In genomic region chr10:116319246-116319645, GRCm38 (mm10) we compare ENCODE assay signal across 8 mouse cellular contexts. TPM values are rescaled to one million over a fixed set of nuclear protein-coding genes. Genes with fewer than 3 reads are reported as not detected.
DNase-seq lines count a peak whose midpoint lies in the region; ATAC-seq and TF ChIP-seq lines count a peak whose summit lies in the region.

No protein-coding gene starts in this region.

- no peak overlapping the region for H3K9ac ChIP-seq in CH12.LX (ENCODE audit: insufficient read depth, low read depth)
- no peak overlapping the region for H3K9ac ChIP-seq in kidney, postnatal 0 days (ENCODE audit: low read depth, low read length)
- H3K9ac ChIP-seq in limb, embryonic 15.5 days: no peak overlapping the region

- no peak overlapping the region for H3K4me2 ChIP-seq in CH12.LX (ENCODE audit: insufficient read depth, low read depth, poor library complexity, severe bottlenecking)
- H3K4me2 ChIP-seq in kidney, postnatal 0 days (ENCODE audit: low read length): no peak overlapping the region
- peak overlapping the region; percentile 36 for H3K4me2 ChIP-seq in limb, embryonic 15.5 days

- TF ChIP-seq CTCF in CH12.LX (conservative IDR thresholded peaks at IDR 0.05 in 1 of 2, IDR thresholded peaks at IDR 0.05 in 1 of 2; ENCODE audit: low read depth in 2 of 2, low read length in 2 of 2): peak; percentile 84 to 91
- TF ChIP-seq CTCF in kidney, postnatal 0 days (IDR thresholded peaks at IDR 0.05; ENCODE audit: low read depth): peak; percentile 93

- no peak for TF ChIP-seq EP300 in CH12.LX (IDR thresholded peaks at IDR 0.05; ENCODE audit: low read length)

- no peaks in the 10 kb centered on the region for H3K9me3 ChIP-seq in CH12.LX (replicated peaks; ENCODE audit: low read length)
- no peaks in the 10 kb centered on the region for H3K9me3 ChIP-seq in embryonic facial prominence, embryonic 10.5 days
- no peaks in the 10 kb centered on the region for H3K9me3 ChIP-seq in kidney, postnatal 0 days (replicated peaks; ENCODE audit: low read length)
- no peaks in the 10 kb centered on the region for H3K9me3 ChIP-seq in limb, embryonic 15.5 days

- no peaks in the 10 kb centered on the region for H3K4me1 ChIP-seq in CH12.LX (ENCODE audit: control insufficient read depth in 1 of 2, insufficient read depth in 2 of 2)
- 0 out of 2 replicates have a peak, but pooled peaks cover 2% of the 10 kb centered on the region for H3K4me1 ChIP-seq in embryonic facial prominence, embryonic 10.5 days
- no peaks in the 10 kb centered on the region for H3K4me1 ChIP-seq in kidney, postnatal 0 days (replicated peaks; ENCODE audit: insufficient read depth, low read length)
- H3K4me1 ChIP-seq in limb, embryonic 15.5 days: no peaks in the 10 kb centered on the region

- no peaks in the 10 kb centered on the region for H3K36me3 ChIP-seq in CH12.LX (replicated peaks in 1 of 2; ENCODE audit: control insufficient read depth in 1 of 2, insufficient read depth in 1 of 2, low read length in 1 of 2)
- no peaks in the 10 kb centered on the region for H3K36me3 ChIP-seq in embryonic facial prominence, embryonic 10.5 days (replicated peaks)
- H3K36me3 ChIP-seq in kidney, postnatal 0 days (ENCODE audit: insufficient read depth, low read length): no peaks in the 10 kb centered on the region
- H3K36me3 ChIP-seq in limb, embryonic 15.5 days: no peaks in the 10 kb centered on the region

- H3K79me2 ChIP-seq in CH12.LX (replicated peaks; ENCODE audit: control insufficient read depth, extremely low read depth, insufficient read depth, poor library complexity, severe bottlenecking): no peaks in the 10 kb centered on the region

- TF ChIP-seq RAD21 in CH12.LX (IDR thresholded peaks at IDR 0.05; ENCODE audit: low read depth, low read length): peak; percentile 58

- 21% methylated on average over 12 of the region's 12 CpGs for WGBS in embryonic facial prominence, embryonic 10.5 days
- WGBS in kidney, postnatal 0 days: 21% methylated on average over 12 of the region's 12 CpGs
- WGBS in limb, embryonic 15.5 days: 20% methylated on average over 12 of the region's 12 CpGs

- in situ Hi-C loops in CH12.LX (cut with MboI; ENCODE audit: low pct_ligation_motif_present, low pct_unique_long_range_greater_than_20kb, low sequenced_read_pairs): no loop called here

- H3K4me3 ChIP-seq in CH12.LX (replicated peaks in 1 of 3; ENCODE audit: low read depth in 2 of 3, low read length in 2 of 3, poor library complexity in 1 of 3): no peak overlapping the region
- no peak overlapping the region for H3K4me3 ChIP-seq in embryonic facial prominence, embryonic 10.5 days
- H3K4me3 ChIP-seq in kidney, postnatal 0 days (replicated peaks; ENCODE audit: low read depth, low read length): no peak overlapping the region
- H3K4me3 ChIP-seq in limb, embryonic 15.5 days: no peak overlapping the region

- dilution Hi-C loops in CH12.LX (cut with MboI; ENCODE audit: extremely low pct_ligation_motif_present, extremely low pct_unique_long_range_greater_than_20kb, low sequenced_read_pairs): no loop called here

- peak; percentile 67 for DNase-seq in CH12.LX (ENCODE audit: extremely low read depth)
- peak; percentile 90 for DNase-seq in adrenal gland, postnatal 14 days
- peak; percentile 78 for DNase-seq in embryonic facial prominence, embryonic 10.5 days (ENCODE audit: low spot score)
- DNase-seq in heart, adult 8-10 months (ENCODE audit: low spot score): peak; percentile 84
- peak; percentile 94 for DNase-seq in kidney, postnatal 0 days (ENCODE audit: low spot score)
- peak; percentile 50 for DNase-seq in ovary, postnatal 10 days (ENCODE audit: low spot score)
- peak; percentile 78 for DNase-seq in urinary bladder, postnatal 14 days (ENCODE audit: low spot score)

- H3K27ac ChIP-seq in CH12.LX (ENCODE audit: insufficient read depth, low read depth): no peak overlapping the region
- H3K27ac ChIP-seq in embryonic facial prominence, embryonic 10.5 days (replicated peaks): no peak overlapping the region
- no peak overlapping the region for H3K27ac ChIP-seq in kidney, postnatal 0 days
- no peak overlapping the region for H3K27ac ChIP-seq in limb, embryonic 15.5 days

- H3K27me3 ChIP-seq in CH12.LX (replicated peaks): no peaks in the 10 kb centered on the region
- H3K27me3 ChIP-seq in embryonic facial prominence, embryonic 10.5 days (replicated peaks; ENCODE audit: low read depth, poor library complexity, severe bottlenecking): no peaks in the 10 kb centered on the region
- no peaks in the 10 kb centered on the region for H3K27me3 ChIP-seq in kidney, postnatal 0 days (ENCODE audit: insufficient read depth, low read length)
- no peaks in the 10 kb centered on the region for H3K27me3 ChIP-seq in limb, embryonic 15.5 days

- peak; percentile 69; the same call in 1 of the 2 replicates for ATAC-seq in kidney, postnatal 0 days (replicated peaks; ENCODE audit: low FRiP score, low read depth)
- no peak for ATAC-seq in limb, embryonic 15.5 days (ENCODE audit: insufficient number of reproducible peaks, low FRiP score, low TSS enrichment, low read depth)

- TF ChIP-seq POLR2A in CH12.LX (IDR thresholded peaks at IDR 0.05; ENCODE audit: low read depth, low read length): no peak

TF ChIP-seq in CH12.LX, 34 proteins besides CTCF, POLR2A, EP300 and RAD21:
- TF ChIP-seq TBP (conservative IDR thresholded peaks at IDR 0.05; ENCODE audit: low read depth, low read length): no peak
- TF ChIP-seq SMC3 (IDR thresholded peaks at IDR 0.05; ENCODE audit: low read depth, low read length): peak; percentile 86

RNA-seq across cellular contexts. Expression of gene Ptprb, which starts 43.9 kb away (rescaled TPM):
- total RNA-seq in CH12.LX (2012; rRNA removed): not detected in 2 replicates
- not detected in 2 replicates for total RNA-seq in CH12.LX (2014; rRNA removed)
- polyA plus RNA-seq in CH12.LX (2012; ENCODE audit: insufficient read length, low read depth): not detected in 2 replicates
- total RNA-seq in adrenal gland, postnatal 14 days (2021): 62.5 and 64.6 TPM in 2 replicates
- polyA plus RNA-seq in embryonic facial prominence, embryonic 10.5 days (2016; fragmentation: Nextera tagmentation; extraction: Ambion mirVana): 1.9 and 2.0 TPM in 2 replicates
- total RNA-seq in heart, adult 8-10 months (2022): 10 to 100 TPM; 49.9 to 68.0 (median 60.9) TPM
- 5.5 and 6.4 TPM in 2 replicates for polyA plus RNA-seq in kidney, postnatal 0 days (2015; fragmentation: Nextera tagmentation; extraction: Ambion mirVana)
- 3.8 and 4.5 TPM in 2 replicates for polyA plus RNA-seq in limb, embryonic 15.5 days (2015; fragmentation: Nextera tagmentation; extraction: Ambion mirVana)
